Mouse (Mus musculus) lung, embryonic 14.5 days (tissue): ENCODE results near the gene Trim44. TPM values are rescaled to one million over a fixed set of nuclear protein-coding genes. Genes with fewer than 3 reads are reported as not detected.

Source experiments
- ATAC-seq: fragments of 200-750 bp; cut with Nextera tagmentation; 2 replicates; pipeline ENCODE4 v1.8.0; 2017; ENCODE audit warnings: mild to moderate bottlenecking, moderate TSS enrichment, moderate library complexity; ENCODE audit not compliant: insufficient read depth
- DNase-seq: peaks from one replicate; pipeline ENCODE4 v3.0.0-alpha.2; 2015
- H3K27ac ChIP-seq: fragments of 300-500 bp; sonication (generic); 2 replicates; pipeline ENCODE4 v1.5.1; 2014; ENCODE audit warnings: low read depth, mild to moderate bottlenecking, moderate library complexity
- H3K27me3 ChIP-seq: fragments of 300-500 bp; sonication (generic); 2 replicates; pipeline ENCODE4 v1.6.1; 2014; ENCODE audit warnings: low read length, control low read depth; ENCODE audit not compliant: insufficient read depth
- H3K36me3 ChIP-seq: fragments of 300-500 bp; sonication (generic); 2 replicates; pipeline ENCODE4 v1.6.1; 2014; ENCODE audit warnings: control low read depth; ENCODE audit not compliant: insufficient read depth
- H3K4me1 ChIP-seq: fragments of 300-500 bp; sonication (generic); 2 replicates; pipeline ENCODE4 v1.6.1; 2014; ENCODE audit warnings: antibody characterized with exemption, control low read depth; ENCODE audit not compliant: insufficient read depth
- H3K4me2 ChIP-seq: fragments of 300-500 bp; sonication (generic); 2 replicates; pipeline ENCODE4 v1.6.1; 2014; ENCODE audit warnings: mild to moderate bottlenecking
- H3K4me3 ChIP-seq: fragments of 300-500 bp; sonication (generic); 2 replicates; pipeline ENCODE4 v1.5.1; 2014; ENCODE audit warnings: low read depth, low read length
- H3K9ac ChIP-seq: fragments of 300-500 bp; sonication (generic); 2 replicates; pipeline ENCODE4 v1.6.1; 2014
- H3K9me3 ChIP-seq: fragments of 300-500 bp; sonication (generic); 2 replicates; pipeline ENCODE4 v1.6.1; 2016; ENCODE audit warnings: low read depth, low read length, control low read depth
- CTCF ChIP-seq: IDR thresholded peaks from 2 replicates; pipeline ENCODE4 v1.5.1; 2016; ENCODE audit warnings: antibody characterized with exemption, low read depth
- WGBS: fragments of 180-500 bp; shearing (Covaris S2); extraction: QIAGEN DNeasy Blood & Tissue Kit; methylation state at CpG from one replicate; pipeline ENCODE4 v1.1.7; 2014; 5-methylcytosine and 5-hydroxymethylcytosine counted together
- polyA plus RNA-seq: library from polyadenylated mRNA; unstranded; fragments of >200 nt; fragmentation: Nextera tagmentation; extraction: Ambion mirVana; gene quantifications from 2 replicates; pipeline ENCODE4 v1.2.1, GENCODE M21; 2014

The Trim44 gene
- polyA plus RNA-seq, 1 experiment from 2014 or later, result 39.3 TPM

- Histone ChIP-seq H3K4me2 (no peak overlapping the region), H3K27me3 (no peaks in the 10 kb centered on the region), H3K9me3 (no peaks in the 10 kb centered on the region), H3K4me1 (no peaks in the 10 kb centered on the region), H3K9ac (no peak overlapping the region), H3K4me3 (no peak overlapping the region), H3K27ac (peak overlapping the region; percentile 36), H3K36me3 (no peaks in the 10 kb centered on the region)
- DNase-seq (no peak), ATAC-seq (no peak)
- no peak for TF ChIP-seq CTCF
- WGBS, result 84% methylated on average over 1 of the region's 1 CpGs
Measured at GRCm38 (mm10) chr2:102362896-102363530, 44.6 kb downstream of the Trim44 start.

- no peak for TF ChIP-seq CTCF
- H3K9me3 ChIP-seq, result no peaks in the 10 kb centered on the region
- H3K4me1 ChIP-seq, result no peaks in the 10 kb centered on the region
- 48% methylated on average over 2 of the region's 2 CpGs for WGBS
- peak overlapping the region; percentile 36; the same call in 1 of the 2 replicates for H3K27ac ChIP-seq
- DNase-seq (peak; percentile 77), ATAC-seq (peak; percentile 31; the same call in 1 of the 2 replicates)
- H3K4me3 ChIP-seq, result no peak overlapping the region
- H3K4me2 ChIP-seq, result no peak overlapping the region
- H3K36me3 ChIP-seq, result peaks cover 2% of the 10 kb centered on the region
- no peak overlapping the region for H3K9ac ChIP-seq
- H3K27me3 ChIP-seq, result no peaks in the 10 kb centered on the region
Measured at GRCm38 (mm10) chr2:102362266-102362665, 45.4 kb downstream of the Trim44 start.

- Histone ChIP-seq H3K4me3 (no peak overlapping the region), H3K9me3 (no peaks in the 10 kb centered on the region), H3K4me1 (no peaks in the 10 kb centered on the region), H3K36me3 (peaks cover 23% of the 10 kb centered on the region), H3K4me2 (no peak overlapping the region), H3K27ac (no peak overlapping the region), H3K27me3 (no peaks in the 10 kb centered on the region), H3K9ac (no peak overlapping the region)
- no peak for TF ChIP-seq CTCF
- DNase-seq (no peak), ATAC-seq (no peak)
- 92% methylated on average over 7 of the region's 7 CpGs for WGBS
Measured at GRCm38 (mm10) chr2:102356879-102357695, 50.5 kb downstream of the Trim44 start.

- no peak for TF ChIP-seq CTCF
- no peak overlapping the region for H3K9ac ChIP-seq
- H3K36me3 ChIP-seq, result peaks cover 23% of the 10 kb centered on the region
- no peak overlapping the region for H3K4me2 ChIP-seq
- 74% methylated on average over 1 of the region's 1 CpGs for WGBS
- no peak for DNase-seq
- no peaks in the 10 kb centered on the region for H3K4me1 ChIP-seq
- H3K27ac ChIP-seq, result no peak overlapping the region
- no peak for ATAC-seq
- no peaks in the 10 kb centered on the region for H3K9me3 ChIP-seq
- H3K27me3 ChIP-seq, result no peaks in the 10 kb centered on the region
- H3K4me3 ChIP-seq, result no peak overlapping the region
Measured at GRCm38 (mm10) chr2:102354076-102354475, 53.6 kb downstream of the Trim44 start.

- no peaks in the 10 kb centered on the region for H3K4me1 ChIP-seq
- peaks cover 9% of the 10 kb centered on the region; the same call in 1 of the 2 replicates for H3K36me3 ChIP-seq
- no peak overlapping the region for H3K9ac ChIP-seq
- no peak for TF ChIP-seq CTCF
- no peak overlapping the region for H3K27ac ChIP-seq
- H3K4me3 ChIP-seq, result no peak overlapping the region
- no peak overlapping the region for H3K4me2 ChIP-seq
- WGBS, result 86% methylated on average over 2 of the region's 2 CpGs
- ATAC-seq, result no peak
- H3K27me3 ChIP-seq, result no peaks in the 10 kb centered on the region
- no peak for DNase-seq
- H3K9me3 ChIP-seq, result no peaks in the 10 kb centered on the region
Measured at GRCm38 (mm10) chr2:102341429-102341828, 66.2 kb downstream of the Trim44 start.

- no peaks in the 10 kb centered on the region for H3K36me3 ChIP-seq
- no peak overlapping the region for H3K4me2 ChIP-seq
- ATAC-seq (no peak), DNase-seq (no peak)
- no peak for TF ChIP-seq CTCF
- H3K4me3 ChIP-seq, result no peak overlapping the region
- no peak overlapping the region for H3K9ac ChIP-seq
- no peaks in the 10 kb centered on the region for H3K4me1 ChIP-seq
- no peaks in the 10 kb centered on the region for H3K9me3 ChIP-seq
- no peak overlapping the region for H3K27ac ChIP-seq
- WGBS, result 92% methylated on average over 1 of the region's 1 CpGs
- H3K27me3 ChIP-seq, result no peaks in the 10 kb centered on the region
Measured at GRCm38 (mm10) chr2:102336816-102337215, 70.8 kb downstream of the Trim44 start.

GRCm38 (mm10) chr2:102331932-102332331 lies 75.7 kb downstream of the Trim44 start:
- no peak overlapping the region for H3K27ac ChIP-seq
- no peaks in the 10 kb centered on the region for H3K9me3 ChIP-seq
- WGBS, result 61% methylated on average over 2 of the region's 2 CpGs
- no peak overlapping the region for H3K4me3 ChIP-seq
- H3K4me2 ChIP-seq, result no peak overlapping the region
- ATAC-seq, result no peak
- DNase-seq, result no peak
- H3K36me3 ChIP-seq, result no peaks in the 10 kb centered on the region
- no peak overlapping the region for H3K9ac ChIP-seq
- no peaks in the 10 kb centered on the region for H3K27me3 ChIP-seq
- TF ChIP-seq CTCF, result no peak
- H3K4me1 ChIP-seq, result no peaks in the 10 kb centered on the region
